Mouse (Mus musculus) heart, adult 2 months (tissue): ENCODE measurements around the gene Ezr.

Experiments
- CTCF ChIP-seq: fragments of 200-600 bp; IDR thresholded peaks from 2 replicates; pipeline ENCODE4 v1.8.1; 2022; ENCODE audit warnings: antibody characterized with exemption, mild to moderate bottlenecking, moderate library complexity
- EP300 ChIP-seq: fragments of 200-500 bp; IDR thresholded peaks from 2 replicates; pipeline ENCODE4 v1.6.1; 2011; ENCODE audit warnings: low read depth, low read length, control low read depth; ENCODE audit not compliant: insufficient read depth
- POLR2A ChIP-seq: fragments of 200-500 bp; IDR thresholded peaks from 2 replicates; pipeline ENCODE4 v1.6.1; 2011; ENCODE audit warnings: mild to moderate bottlenecking, low read depth, low read length, control low read depth; ENCODE audit not compliant: insufficient read depth

GRCm38 (mm10) chr17:6742083-6743038 lies 40.2 kb downstream of the Ezr start:
- TF ChIP-seq POLR2A (no peak), EP300 (no peak), CTCF (no peak)
